Mouse (Mus musculus): ENCODE results near the gene Pank4. TPM values are rescaled to one million over a fixed set of nuclear protein-coding genes. Genes with fewer than 3 reads are reported as not detected.

Pank4 gene
- 47.3 and 48.4 TPM in 2 replicates for polyA plus RNA-seq (2015; fragmentation: Nextera tagmentation; extraction: Ambion mirVana)

DNA sequence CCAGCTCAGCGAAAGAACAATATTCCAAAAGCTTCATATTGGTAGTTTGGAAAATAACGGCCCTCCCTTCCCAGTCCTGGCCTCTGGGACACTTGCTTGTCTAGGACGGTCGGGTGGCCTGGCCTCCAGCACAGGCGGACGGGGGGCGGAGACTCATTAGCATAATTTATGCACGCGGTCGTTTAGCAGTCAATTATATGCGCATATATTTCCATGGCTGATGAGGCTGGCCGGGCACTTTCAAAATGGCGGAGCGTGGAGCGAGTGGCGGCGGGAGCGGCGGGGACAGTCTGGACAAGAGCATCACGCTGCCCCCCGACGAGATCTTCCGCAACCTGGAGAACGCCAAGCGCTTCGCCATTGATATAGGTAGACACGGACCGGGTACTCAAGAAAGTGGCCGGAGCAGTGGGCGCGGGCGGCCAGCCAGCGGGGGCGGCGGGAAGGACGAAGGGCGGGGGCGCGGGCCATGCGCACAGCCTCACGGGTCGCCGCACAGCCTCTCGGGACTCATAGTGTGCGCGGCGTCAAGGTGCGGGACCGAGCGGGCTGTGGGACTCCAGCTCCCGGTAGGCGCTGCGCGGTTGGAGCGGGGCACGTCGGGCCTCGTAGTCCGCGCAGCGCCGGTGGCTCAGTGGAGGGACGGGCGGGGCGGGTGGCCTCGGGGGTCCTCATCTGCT, at the start of gene Pank4:
TSS of gene Pank4 (plus strand) at position 223 of the 680 bp plus-strand sequence.
- peak within 1 kb of the TSS; percentile 85 for H3K9ac ChIP-seq (ENCODE audit: low read length)
- peak; percentile 95 for ATAC-seq (ENCODE audit: low read depth)
- peak within 1 kb of the TSS; percentile 73 for H3K4me2 ChIP-seq (ENCODE audit: low read depth, low read length)
- under 1% methylated on average over 57 of the region's 66 CpGs for WGBS
- no peaks in the 10 kb centered on the region for H3K9me3 ChIP-seq (ENCODE audit: control insufficient read depth, low read length)
- H3K4me1 ChIP-seq (replicated peaks; ENCODE audit: control insufficient read depth, insufficient read depth, low read length): peaks cover 33% of the 10 kb centered on the region
- H3K27me3 ChIP-seq (ENCODE audit: control insufficient read depth, insufficient read depth, low read depth, low read length): peaks cover 42% of the 10 kb centered on the region
- H3K36me3 ChIP-seq (ENCODE audit: control insufficient read depth, insufficient read depth, low read length): peaks cover 2% of the 10 kb centered on the region; the same call in 1 of the 2 replicates
- H3K4me3 ChIP-seq (ENCODE audit: low read length): peak within 1 kb of the TSS; percentile 73
- peak within 1 kb of the TSS; percentile 83 for H3K27ac ChIP-seq (ENCODE audit: low read length)

DNA sequence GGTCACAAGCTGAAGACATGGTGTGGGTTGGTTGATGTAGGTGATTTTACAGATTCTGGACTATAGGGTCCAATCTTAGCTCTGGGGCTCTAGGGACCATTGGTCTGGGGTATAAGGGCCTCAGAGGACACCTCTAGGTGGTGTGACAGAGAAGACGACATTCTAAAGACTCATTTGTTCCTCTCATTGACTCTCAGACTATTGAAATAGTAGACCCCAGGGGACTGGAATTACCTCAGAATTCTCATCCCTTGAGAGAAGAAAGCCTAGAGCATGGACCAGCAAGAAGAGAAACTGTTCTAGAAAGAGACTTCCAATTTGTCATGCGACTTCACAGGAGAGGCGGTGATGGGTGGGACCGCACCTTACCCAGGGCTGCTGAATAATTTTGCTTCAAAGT, 49.7 kb upstream of the Pank4 start:
- Histone ChIP-seq H3K27ac (ENCODE audit: low read length) (no peak overlapping the region), H3K9me3 (ENCODE audit: control insufficient read depth, low read length) (no peaks in the 10 kb centered on the region), H3K36me3 (ENCODE audit: control insufficient read depth, insufficient read depth, low read length) (no peaks in the 10 kb centered on the region), H3K4me3 (ENCODE audit: low read length) (no peak overlapping the region), H3K27me3 (ENCODE audit: control insufficient read depth, insufficient read depth, low read depth, low read length) (no peaks in the 10 kb centered on the region), H3K4me2 (ENCODE audit: low read depth, low read length) (no peak overlapping the region), H3K4me1 (replicated peaks; ENCODE audit: control insufficient read depth, insufficient read depth, low read length) (peaks cover 10% of the 10 kb centered on the region), H3K9ac (ENCODE audit: low read length) (no peak overlapping the region)
- WGBS: 94% methylated on average over 4 of the region's 4 CpGs
- no peak for ATAC-seq (ENCODE audit: low read depth)

DNA sequence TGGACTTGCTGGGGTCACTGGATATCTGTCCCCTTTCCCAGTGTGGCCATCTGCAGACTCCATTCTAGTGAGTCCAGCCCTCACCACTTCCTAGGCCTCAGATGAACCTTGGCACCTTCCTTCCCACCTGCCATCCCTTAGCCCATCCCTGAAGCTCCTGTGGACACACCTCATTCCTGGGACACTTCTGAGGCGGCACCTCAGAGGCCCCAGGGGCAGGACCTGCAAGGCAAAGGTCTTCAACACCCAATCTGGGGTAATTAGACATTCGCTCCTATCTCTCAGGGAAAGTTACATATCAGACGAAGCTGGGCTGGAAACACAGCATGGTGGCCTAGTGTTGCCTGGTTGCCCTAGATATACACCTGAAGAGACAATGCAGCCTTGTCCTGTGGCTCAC, 49.2 kb upstream of the Pank4 start:
- Histone ChIP-seq H3K27me3 (ENCODE audit: control insufficient read depth, insufficient read depth, low read depth, low read length) (no peaks in the 10 kb centered on the region), H3K27ac (ENCODE audit: low read length) (no peak overlapping the region), H3K4me1 (replicated peaks; ENCODE audit: control insufficient read depth, insufficient read depth, low read length) (peaks cover 10% of the 10 kb centered on the region), H3K4me2 (ENCODE audit: low read depth, low read length) (no peak overlapping the region), H3K4me3 (ENCODE audit: low read length) (no peak overlapping the region), H3K9ac (ENCODE audit: low read length) (no peak overlapping the region), H3K36me3 (ENCODE audit: control insufficient read depth, insufficient read depth, low read length) (no peaks in the 10 kb centered on the region), H3K9me3 (ENCODE audit: control insufficient read depth, low read length) (no peaks in the 10 kb centered on the region)
- ATAC-seq (ENCODE audit: low read depth): no peak
- 67% methylated on average over 3 of the region's 3 CpGs for WGBS

DNA sequence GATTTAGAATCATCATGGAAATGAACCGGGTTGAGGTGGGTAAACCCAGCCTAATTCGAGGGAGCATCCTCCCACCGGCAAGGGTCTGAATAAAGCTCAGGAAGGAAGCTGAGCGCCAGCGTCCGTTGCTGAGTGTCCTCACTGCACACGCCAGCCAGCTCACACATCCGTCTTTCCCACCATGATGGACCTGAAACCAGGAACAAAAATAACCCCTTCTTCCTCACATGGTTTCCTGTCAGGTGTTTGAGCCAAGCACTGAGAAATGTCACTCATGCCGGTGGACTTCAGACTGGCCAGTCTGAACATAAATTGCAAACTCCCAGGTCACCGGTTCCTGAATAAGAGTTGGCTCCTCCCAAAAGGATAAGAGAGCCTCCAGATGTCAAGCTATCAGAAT, 48.6 kb upstream of the Pank4 start:
- 66% methylated on average over 10 of the region's 10 CpGs for WGBS
- Histone ChIP-seq H3K27ac (ENCODE audit: low read length) (no peak overlapping the region), H3K27me3 (ENCODE audit: control insufficient read depth, insufficient read depth, low read depth, low read length) (no peaks in the 10 kb centered on the region), H3K9me3 (ENCODE audit: control insufficient read depth, low read length) (no peaks in the 10 kb centered on the region), H3K36me3 (ENCODE audit: control insufficient read depth, insufficient read depth, low read length) (no peaks in the 10 kb centered on the region), H3K9ac (ENCODE audit: low read length) (no peak overlapping the region), H3K4me2 (ENCODE audit: low read depth, low read length) (no peak overlapping the region), H3K4me1 (replicated peaks; ENCODE audit: control insufficient read depth, insufficient read depth, low read length) (peaks cover 10% of the 10 kb centered on the region), H3K4me3 (ENCODE audit: low read length) (no peak overlapping the region)
- no peak for ATAC-seq (ENCODE audit: low read depth)

DNA sequence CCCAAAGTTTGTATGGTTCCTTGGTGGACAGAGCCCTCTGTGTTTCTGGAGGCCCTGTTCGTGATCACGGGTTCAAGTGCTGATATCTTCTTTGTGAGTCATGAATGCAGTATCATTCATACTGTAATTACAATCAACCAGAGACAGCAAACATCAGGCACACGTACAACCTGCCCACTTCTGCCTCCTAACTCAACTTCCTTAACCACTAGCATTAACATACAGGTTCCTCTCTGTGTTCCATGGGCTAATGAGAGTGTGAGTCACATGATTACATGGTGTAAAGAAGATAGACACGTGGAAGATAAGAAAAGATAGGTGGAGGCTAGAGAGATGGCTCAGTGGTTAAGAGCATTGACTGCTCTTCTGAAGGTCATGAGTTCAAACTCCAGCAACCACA, 47.3 kb upstream of the Pank4 start:
- Histone ChIP-seq H3K9ac (ENCODE audit: low read length) (no peak overlapping the region), H3K4me1 (replicated peaks; ENCODE audit: control insufficient read depth, insufficient read depth, low read length) (0 out of 2 replicates have a peak, but pooled peaks cover under 1% of the 10 kb centered on the region), H3K27ac (ENCODE audit: low read length) (no peak overlapping the region), H3K4me3 (ENCODE audit: low read length) (no peak overlapping the region), H3K9me3 (ENCODE audit: control insufficient read depth, low read length) (no peaks in the 10 kb centered on the region), H3K4me2 (ENCODE audit: low read depth, low read length) (no peak overlapping the region), H3K36me3 (ENCODE audit: control insufficient read depth, insufficient read depth, low read length) (no peaks in the 10 kb centered on the region), H3K27me3 (ENCODE audit: control insufficient read depth, insufficient read depth, low read depth, low read length) (no peaks in the 10 kb centered on the region)
- no peak for ATAC-seq (ENCODE audit: low read depth)
- 79% methylated on average over 4 of the region's 4 CpGs for WGBS

DNA sequence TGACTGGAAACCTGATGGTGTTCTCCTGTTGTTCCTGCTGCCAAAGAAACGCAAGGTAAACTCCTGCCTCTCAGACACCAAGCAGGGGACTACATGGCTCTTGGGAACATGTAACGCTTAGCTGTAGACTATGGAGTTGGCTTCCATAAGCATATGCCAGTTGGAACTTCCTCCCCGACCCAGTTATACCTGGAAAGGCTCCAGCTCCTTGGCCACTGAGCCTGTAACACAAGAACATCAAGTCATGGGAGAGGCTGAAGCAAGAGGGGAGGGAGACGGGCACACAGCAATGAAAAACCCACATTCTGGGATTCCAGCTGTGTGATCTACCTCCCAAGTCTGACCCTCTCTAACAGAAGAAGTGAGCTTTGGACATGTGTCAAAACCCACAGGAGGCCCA, 41.6 kb upstream of the Pank4 start:
- ATAC-seq (ENCODE audit: low read depth): no peak
- Histone ChIP-seq H3K27me3 (ENCODE audit: control insufficient read depth, insufficient read depth, low read depth, low read length) (no peaks in the 10 kb centered on the region), H3K9me3 (ENCODE audit: control insufficient read depth, low read length) (no peaks in the 10 kb centered on the region), H3K36me3 (ENCODE audit: control insufficient read depth, insufficient read depth, low read length) (no peaks in the 10 kb centered on the region), H3K27ac (ENCODE audit: low read length) (no peak overlapping the region), H3K4me3 (ENCODE audit: low read length) (no peak overlapping the region), H3K4me1 (replicated peaks; ENCODE audit: control insufficient read depth, insufficient read depth, low read length) (peaks cover 3% of the 10 kb centered on the region; the same call in 1 of the 2 replicates), H3K9ac (ENCODE audit: low read length) (no peak overlapping the region), H3K4me2 (ENCODE audit: low read depth, low read length) (no peak overlapping the region)
- WGBS: 69% methylated on average over 4 of the region's 4 CpGs

DNA sequence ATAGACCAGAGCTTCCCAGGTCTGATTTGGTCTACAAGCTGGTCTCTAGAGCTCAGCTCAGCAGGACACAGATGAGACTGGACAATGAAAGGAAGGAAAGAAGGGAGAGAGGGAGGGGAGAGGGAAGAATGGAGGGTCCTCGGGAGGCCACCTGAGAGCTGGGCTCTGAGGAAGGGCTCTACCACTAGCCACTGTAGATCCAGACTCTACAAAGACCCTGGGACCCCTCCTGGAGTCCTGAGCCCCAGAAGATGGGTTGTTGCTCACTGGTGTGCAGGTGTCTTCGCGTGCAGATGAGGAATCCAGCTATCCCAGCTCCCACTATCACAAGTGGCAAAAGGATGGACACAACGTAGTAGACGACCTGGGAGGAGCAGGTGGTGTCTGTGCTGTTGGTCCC, 41.0 kb upstream of the Pank4 start:
- peaks cover 7% of the 10 kb centered on the region; the same call in 1 of the 2 replicates for H3K4me1 ChIP-seq (replicated peaks; ENCODE audit: control insufficient read depth, insufficient read depth, low read length)
- 75% methylated on average over 5 of the region's 5 CpGs for WGBS
- no peak for ATAC-seq (ENCODE audit: low read depth)
- H3K4me2 ChIP-seq (ENCODE audit: low read depth, low read length): no peak overlapping the region
- no peak overlapping the region for H3K9ac ChIP-seq (ENCODE audit: low read length)
- H3K4me3 ChIP-seq (ENCODE audit: low read length): no peak overlapping the region
- no peaks in the 10 kb centered on the region for H3K9me3 ChIP-seq (ENCODE audit: control insufficient read depth, low read length)
- H3K27ac ChIP-seq (ENCODE audit: low read length): no peak overlapping the region
- no peaks in the 10 kb centered on the region for H3K27me3 ChIP-seq (ENCODE audit: control insufficient read depth, insufficient read depth, low read depth, low read length)
- H3K36me3 ChIP-seq (ENCODE audit: control insufficient read depth, insufficient read depth, low read length): no peaks in the 10 kb centered on the region

DNA sequence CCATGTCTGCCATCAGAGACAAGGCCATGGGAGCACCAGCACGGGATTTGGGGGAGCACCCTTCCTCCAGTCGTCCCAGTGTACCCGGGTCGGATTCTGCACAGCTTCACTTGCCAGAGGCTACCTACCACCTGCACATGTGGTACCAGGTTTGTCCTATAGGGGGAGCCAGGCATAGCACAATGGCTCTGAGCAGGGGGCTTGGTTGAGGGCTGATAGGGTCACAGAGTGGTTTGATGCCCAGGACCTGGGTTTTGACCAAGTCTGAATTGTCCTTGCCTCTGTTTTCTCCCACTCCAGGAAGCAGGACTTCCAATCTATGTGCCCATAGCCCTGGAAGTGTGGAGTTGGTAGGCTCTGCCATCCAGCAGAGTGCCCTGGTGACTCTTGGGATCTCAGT, 38.5 kb upstream of the Pank4 start:
- no peak overlapping the region for H3K27ac ChIP-seq (ENCODE audit: low read length)

DNA sequence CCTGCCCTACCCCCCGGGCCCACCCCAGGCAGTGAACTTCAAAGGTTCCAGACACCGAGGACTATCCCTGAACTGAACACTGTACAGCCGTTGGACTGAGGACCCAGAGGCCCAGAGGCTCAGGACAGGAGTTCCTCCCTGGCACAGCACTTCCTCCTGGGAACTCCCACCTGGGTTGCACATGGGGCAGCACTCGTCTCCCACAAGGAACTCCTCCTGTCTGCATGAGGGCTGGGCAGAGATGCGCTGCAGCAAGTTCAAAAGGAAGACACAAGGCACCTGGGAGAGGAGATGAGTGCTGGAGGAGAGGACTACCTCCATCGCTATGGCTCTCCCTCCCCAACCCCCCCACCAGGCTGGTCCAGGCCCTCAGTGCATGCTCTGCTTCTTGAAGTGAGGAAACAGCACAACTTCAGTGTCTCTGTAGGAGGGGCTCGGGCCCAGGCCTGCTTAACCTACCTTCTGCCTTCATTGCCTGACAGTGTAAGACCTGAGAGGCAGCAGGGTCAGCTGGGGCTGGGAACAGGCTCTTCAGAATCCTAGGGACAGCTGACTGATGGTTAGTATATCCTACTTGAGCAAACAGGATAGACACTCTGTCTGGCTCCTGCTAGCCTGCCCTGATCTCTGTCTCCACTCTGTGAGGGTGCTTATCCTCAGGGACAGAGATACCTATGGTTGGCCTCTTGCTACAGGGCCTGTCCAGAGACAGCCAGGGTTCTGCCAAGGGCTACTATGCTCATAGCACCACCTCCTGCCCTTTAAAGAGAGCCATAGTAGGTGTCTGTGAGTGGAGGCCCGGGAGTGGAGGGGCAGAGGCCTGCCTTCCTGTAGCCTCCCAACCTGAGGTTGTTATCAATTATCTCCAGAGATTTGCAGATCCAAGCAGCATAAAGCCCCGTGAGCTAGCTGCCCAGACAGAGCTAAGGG, 36.7 kb upstream of the Pank4 start:
- peak overlapping the region; percentile 32 for H3K4me3 ChIP-seq (ENCODE audit: low read length)
- peak overlapping the region; percentile 55 for H3K9ac ChIP-seq (ENCODE audit: low read length)
- H3K27me3 ChIP-seq (ENCODE audit: control insufficient read depth, insufficient read depth, low read depth, low read length): no peaks in the 10 kb centered on the region
- peak; percentile 1; the same call in 1 of the 2 replicates for ATAC-seq (ENCODE audit: low read depth)
- H3K36me3 ChIP-seq (ENCODE audit: control insufficient read depth, insufficient read depth, low read length): no peaks in the 10 kb centered on the region
- peaks cover 13% of the 10 kb centered on the region for H3K4me1 ChIP-seq (replicated peaks; ENCODE audit: control insufficient read depth, insufficient read depth, low read length)
- peak overlapping the region; percentile 56 for H3K27ac ChIP-seq (ENCODE audit: low read length)
- WGBS: 53% methylated on average over 9 of the region's 9 CpGs
- no peaks in the 10 kb centered on the region for H3K9me3 ChIP-seq (ENCODE audit: control insufficient read depth, low read length)
- peak overlapping the region; percentile 50 for H3K4me2 ChIP-seq (ENCODE audit: low read depth, low read length)

More for the DNA sequence above, 38.5 kb upstream of the Pank4 start:
- H3K4me1 ChIP-seq (replicated peaks; ENCODE audit: control insufficient read depth, insufficient read depth, low read length): peaks cover 13% of the 10 kb centered on the region
- no peak overlapping the region for H3K4me2 ChIP-seq (ENCODE audit: low read depth, low read length)
- no peak for ATAC-seq (ENCODE audit: low read depth)
- no peaks in the 10 kb centered on the region for H3K27me3 ChIP-seq (ENCODE audit: control insufficient read depth, insufficient read depth, low read depth, low read length)
- no peaks in the 10 kb centered on the region for H3K36me3 ChIP-seq (ENCODE audit: control insufficient read depth, insufficient read depth, low read length)
- 52% methylated on average over 4 of the region's 4 CpGs for WGBS
- H3K4me3 ChIP-seq (ENCODE audit: low read length): no peak overlapping the region
- no peaks in the 10 kb centered on the region for H3K9me3 ChIP-seq (ENCODE audit: control insufficient read depth, low read length)
- no peak overlapping the region for H3K9ac ChIP-seq (ENCODE audit: low read length)
